Mouse (Mus musculus) heart, embryonic 16.5 days (tissue): ENCODE data around the gene Ckap5. TPM values are rescaled to one million over a fixed set of nuclear protein-coding genes. Genes with fewer than 3 reads are reported as not detected.

ENCODE experiments used
- ATAC-seq: fragments of 200-750 bp; cut with Nextera tagmentation; replicated peaks from 2 replicates; pipeline ENCODE4 v1.8.0; 2017; ENCODE audit warnings: moderate number of reproducible peaks; ENCODE audit not compliant: insufficient read depth, low FRiP score; ENCODE audit errors: extremely low read depth
- H3K27ac ChIP-seq: fragments of 300-500 bp; sonication (generic); 2 replicates; pipeline ENCODE4 v1.5.1; 2014; ENCODE audit warnings: mild to moderate bottlenecking, low read length, control low read depth, moderate library complexity
- H3K27me3 ChIP-seq: fragments of 300-500 bp; sonication (generic); 2 replicates; pipeline ENCODE4 v1.6.1; 2014; ENCODE audit warnings: low read length, mixed read lengths; ENCODE audit not compliant: control insufficient read depth, insufficient read depth
- H3K36me3 ChIP-seq: fragments of 300-500 bp; sonication (generic); 2 replicates; pipeline ENCODE4 v1.6.1; 2014; ENCODE audit not compliant: control insufficient read depth, insufficient read depth
- H3K4me1 ChIP-seq: fragments of 300-500 bp; sonication (generic); 2 replicates; pipeline ENCODE4 v1.6.1; 2014; ENCODE audit warnings: low read length, mixed read lengths; ENCODE audit not compliant: control insufficient read depth, insufficient read depth
- H3K4me2 ChIP-seq: fragments of 300-500 bp; sonication (generic); 2 replicates; pipeline ENCODE4 v1.6.1; 2014; ENCODE audit warnings: low read depth, mild to moderate bottlenecking, control low read depth, low read length
- H3K4me3 ChIP-seq: fragments of 300-500 bp; sonication (generic); 2 replicates; pipeline ENCODE4 v1.5.1; 2014; ENCODE audit warnings: mild to moderate bottlenecking, control low read depth, low read length
- H3K9ac ChIP-seq: fragments of 300-500 bp; sonication (generic); 2 replicates; pipeline ENCODE4 v1.6.1; 2014; ENCODE audit warnings: low read length, control low read depth
- H3K9me3 ChIP-seq: fragments of 300-500 bp; sonication (generic); replicated peaks from 2 replicates; pipeline ENCODE4 v1.6.1; 2016; ENCODE audit warnings: low read length; ENCODE audit not compliant: control insufficient read depth
- WGBS: fragments of 180-500 bp; shearing (Covaris S2); extraction: QIAGEN DNeasy Blood & Tissue Kit; methylation state at CpG from one replicate; pipeline ENCODE4 v1.1.7; 2014; 5-methylcytosine and 5-hydroxymethylcytosine counted together
- polyA plus RNA-seq: library from polyadenylated mRNA; unstranded; fragments of >200 nt; fragmentation: Nextera tagmentation; extraction: Ambion mirVana; gene quantifications from 2 replicates; pipeline ENCODE4 v1.2.1, GENCODE M21; 2015

Gene Ckap5
- polyA plus RNA-seq, 1 experiment from 2014 or later: 61.1 TPM

DNA sequence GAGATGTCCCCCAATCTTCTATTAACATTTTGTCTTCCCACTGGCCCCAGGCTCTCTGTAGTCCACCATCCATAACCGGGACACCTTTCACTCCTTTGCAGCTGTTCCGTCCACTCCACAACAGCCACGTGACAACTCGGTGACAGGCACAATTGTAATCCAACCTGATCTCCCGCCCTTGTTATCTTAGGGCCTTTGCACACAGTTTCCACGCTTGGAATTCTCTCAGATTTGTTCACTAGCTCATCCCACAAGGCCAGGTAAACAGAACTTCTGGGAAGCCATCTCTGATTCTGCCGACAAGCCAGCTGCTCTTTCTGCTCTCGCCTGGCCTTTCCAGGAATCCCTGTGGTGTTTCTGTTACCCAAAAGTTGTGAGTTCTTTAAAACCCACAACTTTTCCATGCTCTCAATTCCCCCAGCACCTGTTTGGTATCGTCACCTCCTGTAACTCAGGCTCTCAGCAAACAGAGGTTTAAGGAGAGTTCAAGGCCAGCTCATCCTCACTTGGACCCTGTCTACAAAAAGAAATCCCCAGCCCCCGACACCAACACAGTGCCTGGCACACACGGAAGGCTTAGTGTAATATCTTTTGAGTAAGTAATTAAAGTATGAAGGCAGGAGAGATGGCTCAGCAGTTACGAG, 106.9 kb downstream of the Ckap5 start:
- WGBS: 61% methylated on average over 12 of the region's 12 CpGs
- Histone ChIP-seq H3K4me3 (no peak overlapping the region), H3K36me3 (no peaks in the 10 kb centered on the region), H3K27ac (no peak overlapping the region), H3K27me3 (no peaks in the 10 kb centered on the region), H3K4me2 (no peak overlapping the region), H3K4me1 (no peaks in the 10 kb centered on the region; the same call in 1 of the 2 replicates), H3K9me3 (no peaks in the 10 kb centered on the region), H3K9ac (no peak overlapping the region)
- no peak for ATAC-seq

DNA sequence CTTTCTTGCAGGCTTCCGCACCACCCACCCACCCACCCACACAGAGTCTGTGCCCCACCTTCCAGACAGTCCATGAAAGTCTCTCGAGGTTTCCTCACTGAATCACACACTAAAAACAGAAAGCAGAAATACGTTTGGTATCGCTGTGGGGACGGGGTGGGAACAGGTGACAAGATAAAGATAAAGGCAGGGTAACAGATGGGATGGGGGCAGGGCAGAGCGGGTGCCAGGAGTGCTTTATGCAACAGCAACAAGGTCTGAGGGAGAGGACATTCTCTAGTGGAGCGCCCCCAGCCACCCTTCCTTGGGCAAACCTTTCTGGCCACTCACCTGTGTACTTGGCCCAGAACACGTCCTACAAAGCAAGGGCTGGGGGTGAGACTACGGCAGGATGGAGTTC, 108.3 kb downstream of the Ckap5 start:
- WGBS: 59% methylated on average over 9 of the region's 9 CpGs
- H3K27me3 ChIP-seq: no peaks in the 10 kb centered on the region
- H3K4me3 ChIP-seq: no peak overlapping the region
- no peak for ATAC-seq
- H3K27ac ChIP-seq: no peak overlapping the region
- no peaks in the 10 kb centered on the region for H3K9me3 ChIP-seq
- H3K9ac ChIP-seq: no peak overlapping the region
- no peaks in the 10 kb centered on the region for H3K36me3 ChIP-seq
- H3K4me1 ChIP-seq: no peaks in the 10 kb centered on the region; the same call in 1 of the 2 replicates
- no peak overlapping the region for H3K4me2 ChIP-seq

DNA sequence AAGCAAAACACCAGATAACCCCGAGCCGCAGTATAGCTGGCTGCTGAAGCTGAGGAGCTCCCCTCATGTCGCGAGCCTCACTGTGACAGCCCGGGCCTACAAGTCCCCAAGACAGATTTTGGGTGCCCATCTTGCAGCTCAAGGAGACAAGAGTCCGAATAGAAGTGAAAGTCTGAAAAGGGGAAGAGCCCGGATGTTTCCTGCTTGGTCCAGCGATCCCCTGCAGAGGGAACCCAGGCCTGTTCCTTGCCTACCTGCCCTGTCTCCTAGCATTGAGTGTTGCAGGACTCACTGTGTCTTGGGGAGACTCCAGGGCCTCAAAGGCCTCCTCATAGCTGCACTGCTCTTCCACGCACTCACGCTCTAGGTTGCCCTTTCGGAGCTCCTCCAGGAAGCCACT, 108.9 kb downstream of the Ckap5 start:
- no peak overlapping the region for H3K27ac ChIP-seq
- H3K9me3 ChIP-seq: no peaks in the 10 kb centered on the region
- no peaks in the 10 kb centered on the region for H3K27me3 ChIP-seq
- H3K9ac ChIP-seq: peak overlapping the region; percentile 25; the same call in 1 of the 2 replicates
- H3K4me3 ChIP-seq: no peak overlapping the region
- no peaks in the 10 kb centered on the region; the same call in 1 of the 2 replicates for H3K4me1 ChIP-seq
- 74% methylated on average over 11 of the region's 11 CpGs for WGBS
- ATAC-seq: no peak
- H3K4me2 ChIP-seq: no peak overlapping the region
- no peaks in the 10 kb centered on the region for H3K36me3 ChIP-seq

DNA sequence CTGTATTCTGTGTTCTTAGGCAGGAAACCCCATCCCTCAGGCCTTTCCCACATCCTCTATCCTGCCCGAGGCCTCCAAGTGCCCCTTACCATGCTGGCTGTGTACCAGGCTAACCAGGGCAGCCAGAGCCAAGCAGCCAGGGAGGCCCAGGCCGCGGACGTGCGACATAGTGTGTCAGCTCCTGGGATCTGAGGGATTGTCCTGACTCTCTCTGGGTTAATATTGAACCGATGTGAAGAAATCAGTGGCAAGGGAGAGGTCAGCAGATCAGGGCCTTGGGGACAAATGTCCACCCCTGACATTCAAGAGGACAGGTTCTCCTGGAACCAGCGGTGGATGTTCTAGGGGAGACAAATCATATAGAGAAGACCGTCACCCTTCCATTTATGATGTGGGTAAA, 109.7 kb downstream of the Ckap5 start, which contains the start of gene F2:
Gene F2, minus strand, starts transcription at position 186 of the 400 bp plus-strand sequence.
- 79% methylated on average over 8 of the region's 8 CpGs for WGBS
- ATAC-seq: no peak

DNA sequence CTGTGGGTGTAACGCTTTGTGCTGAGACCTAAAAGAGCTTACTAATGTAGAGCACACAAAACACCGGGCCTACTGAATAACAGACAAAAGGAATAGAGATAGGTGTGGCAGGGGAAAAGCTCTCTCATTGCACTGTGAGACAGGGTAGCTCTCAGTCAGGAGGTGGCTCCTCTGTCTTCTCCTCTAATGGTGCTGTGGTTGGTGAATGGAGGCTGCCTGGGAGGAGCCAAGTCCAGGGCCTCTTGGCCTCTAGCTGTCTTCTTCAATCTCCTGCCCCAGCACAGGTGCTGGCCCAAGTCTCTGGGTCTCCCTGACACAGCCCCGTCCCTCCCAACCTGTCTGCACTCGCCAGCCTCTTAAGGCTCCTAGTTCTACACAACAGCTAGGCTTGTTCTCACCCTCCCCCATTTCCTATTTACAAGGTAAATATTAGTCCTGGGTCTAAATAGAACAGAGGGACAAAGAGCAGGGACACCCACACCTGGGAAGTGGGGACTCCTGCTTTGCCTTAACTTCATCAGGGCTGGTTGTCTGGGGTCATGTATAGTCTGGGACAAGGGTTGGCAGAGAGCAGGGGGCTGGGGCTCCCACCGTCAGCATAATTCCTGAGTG, 110.3 kb downstream of the Ckap5 start:
- 66% methylated on average over 5 of the region's 5 CpGs for WGBS
- Histone ChIP-seq H3K4me3 (no peak overlapping the region), H3K27me3 (no peaks in the 10 kb centered on the region), H3K9me3 (no peaks in the 10 kb centered on the region), H3K9ac (no peak overlapping the region), H3K36me3 (no peaks in the 10 kb centered on the region; the same call in 1 of the 2 replicates), H3K4me1 (no peaks in the 10 kb centered on the region; the same call in 1 of the 2 replicates), H3K27ac (no peak overlapping the region), H3K4me2 (no peak overlapping the region)
- ATAC-seq: no peak

More for the DNA sequence above, 109.7 kb downstream of the Ckap5 start, which contains the start of gene F2:
- H3K9me3 ChIP-seq: no peaks in the 10 kb centered on the region
- H3K9ac ChIP-seq: peak within 1 kb of the TSS; percentile 25; the same call in 1 of the 2 replicates
- no peak within 1 kb of the TSS for H3K27ac ChIP-seq
- H3K36me3 ChIP-seq: no peaks in the 10 kb centered on the region
- H3K4me2 ChIP-seq: no peak within 1 kb of the TSS
- no peaks in the 10 kb centered on the region for H3K27me3 ChIP-seq
- no peaks in the 10 kb centered on the region; the same call in 1 of the 2 replicates for H3K4me1 ChIP-seq
- no peak within 1 kb of the TSS for H3K4me3 ChIP-seq

DNA sequence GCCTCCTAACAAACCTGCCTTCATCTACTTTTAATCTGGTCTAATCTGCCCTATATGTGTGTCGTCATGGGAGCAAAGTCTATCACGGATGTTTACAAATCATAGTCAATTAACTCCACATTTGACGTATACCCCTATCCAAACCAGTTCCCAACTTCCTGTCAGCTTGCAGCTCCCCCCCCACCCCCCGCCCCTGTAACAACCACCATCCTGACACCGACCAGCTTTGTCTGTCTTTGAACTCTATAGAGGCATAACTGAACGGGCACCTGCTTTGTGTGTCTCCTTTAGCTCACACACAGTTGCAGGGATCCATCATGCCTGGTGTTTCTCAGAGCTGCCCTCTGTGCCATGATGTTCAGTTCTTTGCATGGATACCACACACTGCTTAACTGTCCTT, 112.4 kb downstream of the Ckap5 start:
- no peaks in the 10 kb centered on the region for H3K27me3 ChIP-seq
- peaks cover 9% of the 10 kb centered on the region for H3K36me3 ChIP-seq
- 66% methylated on average over 6 of the region's 6 CpGs for WGBS
- H3K9me3 ChIP-seq: no peaks in the 10 kb centered on the region
- H3K27ac ChIP-seq: no peak overlapping the region
- H3K4me3 ChIP-seq: no peak overlapping the region
- ATAC-seq: no peak
- no peak overlapping the region for H3K4me2 ChIP-seq
- no peak overlapping the region for H3K9ac ChIP-seq
- no peaks in the 10 kb centered on the region; the same call in 1 of the 2 replicates for H3K4me1 ChIP-seq

DNA sequence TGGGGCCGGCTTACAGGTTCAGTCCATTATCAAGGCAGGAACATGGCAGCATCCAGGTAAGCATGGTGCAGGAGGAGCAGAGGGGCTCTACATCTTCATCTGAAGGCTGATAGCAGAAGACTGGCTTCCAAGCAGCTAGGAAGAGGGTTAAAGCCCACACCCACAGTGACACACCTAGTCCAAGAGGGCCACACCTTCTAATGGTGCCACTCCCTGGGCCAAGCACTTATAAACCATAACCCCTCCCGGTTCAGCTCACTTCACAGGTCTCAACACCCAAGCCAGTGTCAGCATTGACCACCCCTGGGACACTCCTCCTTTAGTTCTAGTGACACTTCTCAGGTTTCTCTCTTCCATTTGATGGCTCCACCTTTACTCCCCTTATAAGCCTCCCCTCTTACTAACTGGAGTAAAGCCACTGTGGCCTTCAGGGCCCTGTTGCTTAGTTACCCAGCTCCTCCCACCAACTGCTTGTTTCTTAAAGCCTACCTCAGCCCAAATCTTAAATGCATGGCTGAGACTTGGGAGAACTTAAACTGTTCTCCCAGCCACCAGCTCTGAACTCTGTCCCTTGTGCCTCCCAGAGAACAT, 116.4 kb downstream of the Ckap5 start:
- Histone ChIP-seq H3K9ac (no peak overlapping the region), H3K4me1 (no peaks in the 10 kb centered on the region), H3K9me3 (no peaks in the 10 kb centered on the region), H3K27me3 (no peaks in the 10 kb centered on the region), H3K36me3 (peaks cover 45% of the 10 kb centered on the region), H3K27ac (no peak overlapping the region), H3K4me3 (no peak overlapping the region), H3K4me2 (no peak overlapping the region)
- 89% methylated on average over 2 of the region's 2 CpGs for WGBS
- ATAC-seq: no peak

DNA sequence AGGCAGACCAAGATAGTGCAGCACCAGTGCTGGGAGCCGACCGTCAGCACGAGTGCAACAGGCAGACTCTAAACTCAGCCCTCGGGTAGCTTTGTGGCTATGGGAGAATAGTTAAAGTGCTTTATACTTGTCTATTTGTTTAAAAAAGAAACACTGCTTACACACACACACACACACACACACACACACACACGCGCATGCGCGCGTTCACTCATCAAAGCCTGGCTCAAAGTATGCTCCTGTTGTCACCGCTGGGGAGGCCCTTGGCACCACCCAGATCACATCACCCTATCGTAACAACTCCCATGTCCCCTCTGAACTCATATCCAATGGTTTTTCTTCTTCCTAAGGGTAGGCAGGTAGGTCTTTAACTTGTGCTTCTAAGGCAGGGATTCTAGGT, 117.5 kb downstream of the Ckap5 start:
- peaks cover 45% of the 10 kb centered on the region for H3K36me3 ChIP-seq
- no peak overlapping the region for H3K9ac ChIP-seq
- H3K4me3 ChIP-seq: no peak overlapping the region
- no peak overlapping the region for H3K4me2 ChIP-seq
- WGBS: 94% methylated on average over 11 of the region's 11 CpGs
- H3K4me1 ChIP-seq: peaks cover 5% of the 10 kb centered on the region
- H3K9me3 ChIP-seq: no peaks in the 10 kb centered on the region
- H3K27me3 ChIP-seq: no peaks in the 10 kb centered on the region
- no peak for ATAC-seq
- no peak overlapping the region for H3K27ac ChIP-seq

DNA sequence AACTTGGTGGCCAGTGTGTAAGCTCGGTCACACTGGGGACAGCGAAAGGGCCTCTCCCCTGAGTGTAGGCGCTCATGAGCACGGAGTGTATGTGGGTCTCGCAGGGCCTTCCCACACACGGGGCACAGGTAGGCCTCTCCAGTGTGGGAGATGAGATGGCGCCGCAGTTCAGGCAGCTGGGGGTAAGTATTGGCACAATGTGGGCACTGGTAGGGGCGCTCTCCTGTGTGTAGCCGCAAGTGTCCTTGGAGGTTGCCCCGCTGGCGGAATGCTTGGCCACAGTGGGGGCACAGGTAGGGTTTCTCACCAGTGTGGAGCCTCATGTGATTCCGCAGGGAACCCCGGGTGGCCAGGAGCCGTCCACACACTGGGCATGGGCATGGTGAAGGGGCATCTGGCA, 118.8 kb downstream of the Ckap5 start:
- peaks cover 45% of the 10 kb centered on the region for H3K36me3 ChIP-seq

More for the DNA sequence above, 118.8 kb downstream of the Ckap5 start:
- no peak overlapping the region for H3K4me2 ChIP-seq
- H3K4me1 ChIP-seq: peaks cover 5% of the 10 kb centered on the region
- H3K27ac ChIP-seq: no peak overlapping the region
- H3K4me3 ChIP-seq: no peak overlapping the region
- no peak overlapping the region for H3K9ac ChIP-seq
- no peak for ATAC-seq
- H3K27me3 ChIP-seq: no peaks in the 10 kb centered on the region
- 95% methylated on average over 15 of the region's 15 CpGs for WGBS
- no peaks in the 10 kb centered on the region for H3K9me3 ChIP-seq
